Mouse (Mus musculus) CH12.LX (cell line): ENCODE measurements at regions not wholly inside any gene's neighbourhood (a gene's known extent, or its start where the extent isn't known, plus 50 kb on each side); places are given as distances from the start of the nearest gene placed in this dataset.

ENCODE experiments used
- DNase-seq: peaks from one replicate; pipeline ENCODE4 v3.0.0-alpha.2; 2013; ENCODE audit errors: extremely low read depth
- H3K27ac ChIP-seq: 2 replicates; pipeline ENCODE4 v1.5.1; 2012; ENCODE audit warnings: low read depth, mild to moderate bottlenecking, control low read depth, moderate library complexity; ENCODE audit not compliant: insufficient read depth
- H3K27me3 ChIP-seq: replicated peaks from 2 replicates; pipeline ENCODE3; 2012; ENCODE audit warnings: inconsistent platforms
- H3K36me3 ChIP-seq, 2 experiments: replicated peaks in 1 of 2; 2 replicates each; pipeline versions ENCODE3 to v1.6.1; 2012; ENCODE audit warnings: inconsistent platforms in 1 of 2, low read length in 1 of 2, mild to moderate bottlenecking in 1 of 2, mixed read lengths in 1 of 2, moderate library complexity in 1 of 2; ENCODE audit not compliant: control insufficient read depth in 1 of 2, insufficient read depth in 1 of 2
- H3K4me1 ChIP-seq, 2 experiments: 2 replicates each; pipeline ENCODE4 v1.6.1; 2012; ENCODE audit warnings: inconsistent platforms in 1 of 2, moderate library complexity in 1 of 2; ENCODE audit not compliant: insufficient read depth in 2 of 2, control insufficient read depth in 1 of 2
- H3K4me2 ChIP-seq: 2 replicates; pipeline ENCODE4 v1.6.1; 2012; ENCODE audit warnings: low read depth, mild to moderate bottlenecking, control low read depth; ENCODE audit not compliant: poor library complexity, insufficient read depth, severe bottlenecking
- H3K4me3 ChIP-seq, 3 experiments: fragments of 150-350 bp in 1 of 3; sonication (generic) in 1 of 3; replicated peaks in 1 of 3; 2 replicates each; pipeline versions ENCODE3 to v1.5.1; 2011 to 2012; ENCODE audit warnings: low read depth in 2 of 3, low read length in 2 of 3, mild to moderate bottlenecking in 2 of 3, moderate library complexity in 2 of 3, control low read depth in 1 of 3, improper control_type of control experiment in 1 of 3, inconsistent platforms in 1 of 3, mixed read lengths in 1 of 3; ENCODE audit not compliant: poor library complexity in 1 of 3
- H3K79me2 ChIP-seq: replicated peaks from 2 replicates; pipeline ENCODE4 v1.6.1; 2012; ENCODE audit warnings: mild to moderate bottlenecking, moderate library complexity; ENCODE audit not compliant: control insufficient read depth, poor library complexity, insufficient read depth, severe bottlenecking; ENCODE audit errors: extremely low read depth
- H3K9ac ChIP-seq: 2 replicates; pipeline ENCODE4 v1.6.1; 2012; ENCODE audit warnings: low read depth, mild to moderate bottlenecking, control low read depth, moderate library complexity; ENCODE audit not compliant: insufficient read depth
- H3K9me3 ChIP-seq: replicated peaks from 2 replicates; pipeline ENCODE3; 2012; ENCODE audit warnings: low read length, inconsistent platforms, mixed read lengths
- CHD1 ChIP-seq: IDR thresholded peaks from 2 replicates; pipeline ENCODE4 v1.6.1; 2012; ENCODE audit warnings: low read depth, low read length, improper control_type of control experiment, inconsistent platforms
- CHD2 ChIP-seq: IDR thresholded peaks from 2 replicates; pipeline ENCODE4 v1.6.1; 2011; ENCODE audit warnings: low read length, improper control_type of control experiment
- ELF1 ChIP-seq: IDR thresholded peaks from 2 replicates; pipeline ENCODE4 v1.6.1; 2014; ENCODE audit warnings: low read depth, mild to moderate bottlenecking, inconsistent platforms, low read length, improper control_type of control experiment
- EP300 ChIP-seq: IDR thresholded peaks from 2 replicates; pipeline ENCODE4 v1.6.1; 2011; ENCODE audit warnings: low read length, improper control_type of control experiment
- ETS1 ChIP-seq: conservative IDR thresholded peaks from 2 replicates; pipeline ENCODE4 v1.6.1; 2012; ENCODE audit warnings: low read depth, mild to moderate bottlenecking, inconsistent platforms, low read length, improper control_type of control experiment, moderate library complexity
- GABPA ChIP-seq: IDR thresholded peaks from 2 replicates; pipeline ENCODE4 v1.6.1; 2012; ENCODE audit warnings: low read depth, low read length, improper control_type of control experiment, inconsistent platforms; ENCODE audit not compliant: insufficient replicate concordance
- HCFC1 ChIP-seq: IDR thresholded peaks from 2 replicates; pipeline ENCODE4 v1.6.1; 2012; ENCODE audit warnings: low read depth, mild to moderate bottlenecking, inconsistent platforms, low read length, improper control_type of control experiment
- IRF4 ChIP-seq: IDR thresholded peaks from 2 replicates; pipeline ENCODE4 v1.6.1; 2014; ENCODE audit warnings: low read depth, mild to moderate bottlenecking, inconsistent platforms, low read length, improper control_type of control experiment
- JUN ChIP-seq: IDR thresholded peaks from 2 replicates; pipeline ENCODE4 v1.6.1; 2011; ENCODE audit warnings: low read depth, mild to moderate bottlenecking, low read length, improper control_type of control experiment, moderate library complexity; ENCODE audit not compliant: insufficient read depth
- KAT2A ChIP-seq: IDR thresholded peaks from 2 replicates; pipeline ENCODE4 v1.6.1; 2012; ENCODE audit warnings: low read length, improper control_type of control experiment, inconsistent platforms; ENCODE audit not compliant: insufficient replicate concordance
- MAFK ChIP-seq: IDR thresholded peaks from 2 replicates; pipeline ENCODE4 v1.6.1; 2011; ENCODE audit warnings: low read length, improper control_type of control experiment; ENCODE audit not compliant: insufficient replicate concordance
- RCOR1 ChIP-seq: conservative IDR thresholded peaks from 2 replicates; pipeline ENCODE4 v1.6.1; 2012; ENCODE audit warnings: low read depth, mild to moderate bottlenecking, inconsistent platforms, low read length, improper control_type of control experiment
- ZC3H11A ChIP-seq: IDR thresholded peaks from 2 replicates; pipeline ENCODE4 v1.6.1; 2012; ENCODE audit warnings: low read depth, mild to moderate bottlenecking, inconsistent platforms, low read length, improper control_type of control experiment
- ZKSCAN1 ChIP-seq: IDR thresholded peaks from 2 replicates; pipeline ENCODE4 v1.6.1; 2012; ENCODE audit warnings: low read depth, inconsistent platforms, low read length, improper control_type of control experiment, borderline replicate concordance
- ZMIZ1 ChIP-seq: IDR thresholded peaks from 2 replicates; pipeline ENCODE4 v1.6.1; 2012; ENCODE audit warnings: low read depth, mild to moderate bottlenecking, inconsistent platforms, low read length, improper control_type of control experiment
- ZNF384 ChIP-seq: IDR thresholded peaks from 2 replicates; pipeline ENCODE4 v1.6.1; 2012; ENCODE audit warnings: low read depth, low read length, improper control_type of control experiment, inconsistent platforms
- dilution Hi-C: fragments of 300-500 bp; cut with MboI; formaldehyde crosslinking; loops from 2 replicates; pipeline ENCODE4 v1.14.3; 2020; ENCODE audit warnings: low sequenced_read_pairs; ENCODE audit not compliant: extremely low pct_unique_long_range_greater_than_20kb, extremely low pct_ligation_motif_present
- in situ Hi-C: fragments of 300-500 bp; cut with MboI; formaldehyde crosslinking; loops from 3 replicates; pipeline ENCODE4 v1.14.3; 2019; ENCODE audit warnings: low sequenced_read_pairs, low pct_ligation_motif_present, low pct_unique_long_range_greater_than_20kb, mixed read lengths

DNA sequence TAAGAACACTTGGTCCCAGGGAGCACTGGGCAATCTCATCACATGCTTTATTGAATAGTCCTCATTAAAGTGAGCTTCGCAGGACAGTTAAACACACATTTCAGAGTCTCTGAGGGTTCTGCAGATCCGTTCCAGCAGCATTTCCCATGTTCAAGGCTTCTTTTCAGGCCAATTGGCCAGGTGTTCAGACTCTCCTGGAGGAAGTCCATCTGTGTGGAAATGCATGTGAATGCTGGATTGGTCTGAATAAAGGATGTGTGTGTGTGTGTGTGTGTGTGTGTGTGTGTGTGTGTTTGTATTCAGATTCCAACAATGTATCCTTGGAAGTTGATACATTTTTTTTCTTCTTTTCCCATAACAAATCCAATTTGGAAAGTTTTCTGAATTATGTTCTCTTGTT is 250.6 kb downstream of the Ankrd50 start:
- DNase-seq: no peak
- no peaks in the 10 kb centered on the region for H3K36me3 ChIP-seq
- no peak overlapping the region for H3K4me3 ChIP-seq
- H3K4me2 ChIP-seq: no peak overlapping the region
- in situ Hi-C loops: no loop called here
- TF ChIP-seq CHD1 (no peak), HCFC1 (no peak), JUN (no peak), ZMIZ1 (no peak), ELF1 (no peak), ZC3H11A (no peak), ZNF384 (no peak), ETS1 (no peak), EP300 (no peak)
- TF ChIP-seq, all 38 proteins: peak for 0
- H3K9ac ChIP-seq: no peak overlapping the region
- no peaks in the 10 kb centered on the region for H3K79me2 ChIP-seq
- peaks cover 5 to 29% of the 10 kb centered on the region in 2 experiments for H3K4me1 ChIP-seq
- dilution Hi-C loops: no loop called here
- no peaks in the 10 kb centered on the region for H3K27me3 ChIP-seq
- H3K27ac ChIP-seq: no peak overlapping the region
- H3K9me3 ChIP-seq: no peaks in the 10 kb centered on the region

DNA sequence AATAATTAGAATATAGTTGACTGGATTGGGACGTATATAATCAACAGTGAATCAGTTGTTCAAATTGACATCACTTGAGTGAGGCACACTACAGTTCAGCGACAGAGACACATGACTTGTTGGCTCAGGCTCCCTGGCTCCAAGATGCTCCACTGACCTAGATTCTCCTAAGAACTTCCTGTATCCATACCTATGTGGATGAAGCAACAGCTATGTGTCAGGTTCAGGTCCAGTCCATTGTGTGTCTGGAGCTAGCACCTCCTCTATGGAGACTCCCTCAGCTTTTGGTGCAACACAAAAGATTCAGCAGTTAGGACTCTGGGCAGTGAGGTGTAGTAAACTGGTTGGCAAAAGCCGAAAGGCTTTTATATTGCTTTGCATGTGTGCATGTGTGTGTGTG is 251.6 kb downstream of the Ankrd50 start:
- dilution Hi-C loops (no loop called here), in situ Hi-C loops (no loop called here)
- peaks cover 5 to 28% of the 10 kb centered on the region in 2 experiments for H3K4me1 ChIP-seq
- H3K4me2 ChIP-seq: no peak overlapping the region
- TF ChIP-seq RCOR1 (no peak), KAT2A (no peak), CHD1 (no peak), GABPA (no peak), ETS1 (no peak), MAFK (no peak), ZKSCAN1 (no peak), JUN (no peak), CHD2 (no peak), IRF4 (no peak)
- H3K9me3 ChIP-seq: no peaks in the 10 kb centered on the region
- H3K27ac ChIP-seq: no peak overlapping the region
- H3K4me3 ChIP-seq: no peak overlapping the region
- DNase-seq: no peak
- H3K79me2 ChIP-seq: no peaks in the 10 kb centered on the region
- H3K9ac ChIP-seq: no peak overlapping the region
- no peaks in the 10 kb centered on the region for H3K36me3 ChIP-seq
- H3K27me3 ChIP-seq: no peaks in the 10 kb centered on the region
